Mouse (Mus musculus): ENCODE measurements around the gene Creb5.

The Creb5 gene

DNA sequence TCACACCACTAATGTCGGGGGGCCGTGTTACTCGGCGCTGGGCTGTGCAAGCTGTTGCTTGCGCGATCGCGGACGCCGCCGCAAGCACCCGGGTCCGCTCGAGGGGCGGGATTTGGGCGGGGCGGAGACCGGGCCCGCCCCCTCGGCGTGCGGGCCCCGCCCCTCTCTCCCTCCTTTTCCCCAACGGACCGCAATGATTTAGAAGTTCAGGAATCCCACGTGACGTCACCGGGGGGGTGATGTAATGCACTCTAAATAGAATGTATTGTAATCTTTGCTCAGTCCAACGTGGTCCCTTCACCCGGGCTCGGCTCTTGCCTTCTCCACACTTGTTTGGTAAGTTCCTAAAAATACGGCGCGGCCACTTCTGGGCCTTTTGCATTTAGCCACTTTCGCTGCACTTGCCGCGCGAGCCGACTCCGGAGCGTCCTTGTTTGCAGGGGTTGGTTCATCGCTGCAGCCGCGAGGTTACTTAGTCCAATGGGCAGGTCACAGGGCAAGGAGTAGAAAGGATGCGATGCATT, at the start of gene Creb5:
Gene Creb5 (plus strand): TSS at position 233 of the 524 bp plus-strand sequence.
- peak; percentile 64 for DNase-seq (ENCODE audit: low spot score)

DNA sequence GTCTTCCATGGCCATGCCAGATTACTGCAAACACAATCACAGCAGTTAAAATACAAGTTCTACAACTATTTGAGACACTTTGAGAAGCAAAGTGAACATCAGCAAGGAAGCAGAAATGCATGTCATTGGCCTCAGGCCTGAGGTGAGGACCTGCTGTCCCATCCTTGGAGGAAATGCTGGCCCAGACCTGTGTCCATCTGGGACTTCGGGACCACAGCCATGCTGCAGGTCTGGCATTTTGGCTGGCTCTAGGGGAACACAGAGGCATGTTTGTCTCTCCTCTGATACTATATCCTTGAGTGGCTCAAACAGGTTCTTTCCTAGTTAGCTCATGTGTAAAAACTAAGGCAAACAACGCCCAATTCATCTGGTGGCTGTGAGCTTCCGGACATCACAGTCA, 27.2 kb upstream of the Creb5 start:
- DNase-seq (ENCODE audit: low spot score) = no peak

DNA sequence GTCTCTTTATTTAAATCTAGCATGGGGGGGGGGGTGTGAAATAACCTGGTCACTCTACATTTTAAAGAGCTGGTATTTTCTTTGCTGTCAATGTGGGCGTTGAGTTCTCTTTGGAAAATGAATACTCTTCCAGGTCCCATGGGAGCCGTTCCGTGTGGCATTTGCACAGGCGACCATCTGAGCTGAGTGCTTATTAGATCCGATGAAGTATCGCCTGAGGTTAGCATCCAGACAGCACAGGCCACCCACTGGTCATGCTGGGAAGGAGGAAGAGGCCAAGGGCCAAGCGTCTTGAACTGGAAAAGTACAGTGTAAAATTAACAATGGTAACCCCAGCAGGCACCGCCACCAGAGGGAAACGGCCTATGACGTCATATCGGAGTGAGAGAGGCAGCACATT, 24.7 kb upstream of the Creb5 start:
- DNase-seq (ENCODE audit: low spot score) = no peak

- DNase-seq (ENCODE audit: low spot score) = no peak
Measured at GRCm38 (mm10) chr6:53267036-53267435, 20.0 kb upstream of the Creb5 start.

DNA sequence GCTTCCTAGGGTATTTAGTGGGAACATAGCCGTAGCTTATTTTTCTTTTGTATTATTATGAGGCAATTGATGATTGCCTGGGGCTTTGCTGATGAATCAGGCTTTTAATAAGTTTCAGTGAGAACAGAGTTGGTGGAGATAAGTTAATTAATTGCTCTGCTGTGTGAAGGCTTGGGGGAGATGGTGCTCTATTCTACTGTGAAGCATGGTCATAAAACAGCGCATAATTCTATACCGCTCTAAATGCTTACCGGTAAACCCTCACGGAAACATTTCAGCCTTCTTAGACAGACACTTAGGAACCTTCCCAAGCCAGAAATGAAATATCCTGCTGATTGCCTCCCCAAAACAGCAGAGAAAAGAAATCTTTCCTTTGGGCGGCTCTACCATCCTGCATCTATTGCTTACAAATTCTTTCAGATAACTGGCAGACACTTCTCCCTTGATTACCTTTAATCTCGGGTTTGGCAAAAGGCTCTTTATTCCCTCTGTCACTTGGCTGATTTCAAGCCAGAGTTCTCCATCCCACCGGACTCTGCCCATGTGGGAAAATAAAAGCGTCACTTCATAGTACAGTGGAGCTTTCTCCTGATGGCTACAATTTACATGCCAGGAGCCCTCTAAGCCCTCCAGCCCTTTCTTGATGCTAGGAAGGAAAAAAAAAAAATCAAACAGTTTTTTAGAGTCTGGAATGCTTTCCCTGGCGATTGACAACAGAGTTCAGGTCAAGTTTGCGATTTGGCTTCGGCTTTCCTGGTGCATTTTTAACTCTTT, 19.2 kb upstream of the Creb5 start:
- DNase-seq (ENCODE audit: low spot score) = no peak

- DNase-seq (ENCODE audit: low spot score) = no peak
Measured at GRCm38 (mm10) chr6:53271216-53271615, 15.9 kb upstream of the Creb5 start.

- no peak for DNase-seq (ENCODE audit: low spot score)
Measured at GRCm38 (mm10) chr6:53271636-53272035, 15.4 kb upstream of the Creb5 start.

- no peak for DNase-seq (ENCODE audit: low spot score)
Measured at GRCm38 (mm10) chr6:53286389-53287037, 557 bp upstream of the Creb5 start.

DNA sequence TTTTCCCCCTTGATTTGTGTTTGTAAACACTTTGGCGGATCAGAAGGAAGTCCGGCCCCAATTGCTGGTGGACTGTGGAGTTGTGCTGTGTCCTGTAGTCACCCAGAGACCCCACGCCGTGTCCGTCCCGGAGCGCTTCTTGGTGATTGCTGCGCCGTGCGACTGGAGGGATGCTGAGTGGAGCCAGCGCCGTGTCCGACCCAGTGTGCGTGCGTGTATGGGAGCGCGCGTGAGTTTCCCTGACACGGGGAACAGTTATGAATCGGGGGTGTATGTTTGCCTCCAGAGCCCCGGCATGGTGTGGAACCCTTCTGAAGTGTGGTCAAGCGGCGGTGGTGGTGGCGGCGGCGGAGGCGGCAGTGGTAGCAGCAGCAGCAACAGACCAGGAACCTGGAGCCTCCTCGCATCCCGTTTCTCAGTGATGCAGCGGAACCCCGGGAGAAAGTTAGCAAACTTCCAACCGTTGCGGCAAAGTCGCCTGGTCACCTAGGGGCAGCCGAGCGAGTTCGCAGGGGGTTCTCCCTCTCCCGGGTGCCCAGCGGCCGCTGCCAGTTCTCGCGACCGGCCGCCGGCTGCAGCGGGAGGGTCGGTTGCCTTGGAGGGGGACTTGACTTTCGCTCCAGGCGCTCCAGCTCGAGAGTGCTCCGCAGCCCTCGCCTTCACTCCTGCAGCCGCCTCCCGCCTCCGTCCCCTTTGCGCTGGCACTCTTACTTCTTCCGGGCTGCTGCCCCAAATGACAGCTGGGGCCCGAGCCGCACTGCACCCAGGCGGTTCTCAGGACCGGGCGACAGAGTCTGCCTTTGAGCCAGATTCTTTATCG, 702 bp downstream of the Creb5 start:
- DNase-seq (ENCODE audit: low spot score) = no peak

GRCm38 (mm10) chr6:53288584-53289558, 1.8 kb downstream of the Creb5 start:
- DNase-seq (ENCODE audit: low spot score) = no peak

- no peak for DNase-seq (ENCODE audit: low spot score)
Measured at GRCm38 (mm10) chr6:53289659-53290058, 2.6 kb downstream of the Creb5 start.

DNA sequence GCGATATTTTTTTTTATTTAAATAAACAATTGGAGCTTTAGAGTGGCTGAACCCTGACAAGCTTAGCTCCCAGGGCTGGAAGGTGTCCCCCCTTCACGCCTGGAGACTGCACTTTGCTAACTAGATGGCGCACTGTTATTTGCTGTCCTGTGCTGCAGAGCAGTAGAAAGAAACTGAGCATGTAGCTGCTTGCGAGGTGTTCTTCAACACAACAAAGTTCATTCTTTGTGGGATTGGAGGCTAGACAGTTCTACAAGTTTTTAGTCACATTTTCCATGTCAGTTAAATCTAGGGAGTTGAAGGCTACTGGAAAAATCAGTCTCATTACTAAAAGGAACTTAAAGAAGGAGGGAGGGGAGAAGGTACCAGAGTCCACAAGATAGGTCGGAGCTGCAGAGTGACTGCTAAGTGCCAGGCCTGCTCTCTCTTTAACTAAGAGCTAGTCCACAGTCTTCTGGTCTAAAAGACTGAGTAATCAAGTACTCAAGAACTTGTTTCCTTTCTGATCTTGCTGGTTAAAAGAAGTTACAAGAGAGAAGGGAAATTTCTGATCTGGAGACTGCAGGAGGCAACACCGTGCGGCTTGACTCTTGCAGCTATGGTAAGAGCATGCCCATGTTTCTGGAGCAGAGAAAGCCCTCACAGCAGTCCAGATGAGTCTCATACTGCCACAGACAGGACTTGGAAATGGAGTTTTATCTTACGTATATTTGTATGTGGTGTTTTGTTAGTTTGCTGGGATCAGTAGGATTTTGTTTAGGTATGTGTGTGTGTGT, 3.3 kb downstream of the Creb5 start:
- no peak for DNase-seq (ENCODE audit: low spot score)

- no peak for DNase-seq (ENCODE audit: low spot score)
Measured at GRCm38 (mm10) chr6:53292931-53293330, 5.9 kb downstream of the Creb5 start.

DNA sequence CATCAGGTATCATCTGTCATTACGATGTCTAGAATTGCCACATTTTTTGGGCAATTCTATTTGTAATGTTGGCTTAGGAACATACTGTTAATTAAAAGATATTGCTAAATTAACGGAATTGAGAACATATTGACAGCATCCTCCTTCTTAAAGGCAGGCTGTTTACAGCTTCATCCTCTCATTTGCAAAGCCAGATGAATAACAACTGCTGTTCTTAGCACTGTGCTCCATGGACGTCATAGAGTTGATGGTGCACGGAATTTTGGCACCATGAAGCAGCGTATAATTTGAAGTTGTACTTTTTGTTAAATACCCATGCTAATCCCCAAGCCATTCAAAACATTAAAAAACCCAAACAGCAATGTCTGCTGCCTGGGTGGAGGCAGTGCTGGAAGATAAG, 10.8 kb downstream of the Creb5 start:
- no peak for DNase-seq (ENCODE audit: low spot score)

GRCm38 (mm10) chr6:53304201-53304600, 17.1 kb downstream of the Creb5 start:
- DNase-seq (ENCODE audit: low spot score) = no peak

- no peak for DNase-seq (ENCODE audit: low spot score)
Measured at GRCm38 (mm10) chr6:53306156-53306555, 19.1 kb downstream of the Creb5 start.

DNA sequence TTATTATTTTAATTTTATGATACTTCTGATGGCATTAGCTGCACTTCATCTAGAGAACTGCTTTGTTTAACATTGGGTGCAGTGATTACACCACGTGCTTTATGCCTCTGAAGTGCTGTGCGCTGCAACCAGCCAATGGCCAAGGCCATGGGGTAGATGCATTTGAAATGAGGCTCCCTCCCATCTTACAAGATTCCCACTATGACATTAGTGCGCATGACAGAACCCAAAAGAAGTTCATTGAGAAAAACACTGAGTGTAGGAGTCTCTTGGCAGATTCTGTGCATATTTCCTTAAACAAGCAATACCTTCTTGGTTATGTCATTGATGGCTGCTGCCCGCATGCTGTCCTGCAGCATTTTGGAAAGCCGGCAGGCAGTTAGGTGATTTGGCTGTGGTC, 19.6 kb downstream of the Creb5 start:
- DNase-seq (ENCODE audit: low spot score) = no peak

GRCm38 (mm10) chr6:53308684-53309083, 21.6 kb downstream of the Creb5 start:
- DNase-seq (ENCODE audit: low spot score) = no peak

- no peak for DNase-seq (ENCODE audit: low spot score)
Measured at GRCm38 (mm10) chr6:53313604-53314003, 26.5 kb downstream of the Creb5 start.

DNA sequence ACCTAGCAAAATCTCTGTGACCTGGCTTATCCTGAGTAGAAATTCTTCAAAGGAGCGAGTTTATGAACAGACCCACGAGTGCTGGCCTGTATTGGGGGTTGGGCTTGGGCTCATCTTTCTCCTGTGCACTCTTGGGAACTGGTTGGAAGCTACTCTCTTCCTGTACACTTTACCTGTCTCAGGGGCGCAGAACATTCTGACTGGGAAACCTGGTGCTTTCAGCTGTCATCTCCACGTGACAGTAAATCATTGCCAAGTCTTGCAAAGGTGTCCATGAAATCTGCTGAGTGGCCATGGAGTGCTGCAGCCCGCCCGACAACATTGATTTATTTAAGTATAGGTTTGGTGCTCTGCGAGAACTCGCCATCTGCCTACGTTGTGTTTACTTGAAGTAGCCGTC, 27.1 kb downstream of the Creb5 start:
- no peak for DNase-seq (ENCODE audit: low spot score)
